Mouse (Mus musculus) left cerebral cortex, adult 11 months (tissue): ENCODE measurements around the gene Calcoco1.

Experiments used
- DNase-seq: peaks from one replicate; pipeline ENCODE4 v3.0.0; 2022; ENCODE audit warnings: low spot score

Calcoco1 gene

GRCm38 (mm10) chr15:102721980-102722475, at the start of gene Calcoco1:
Calcoco1 (minus strand) TSS chr15:102722178.
- DNase-seq: peak; percentile 94

GRCm38 (mm10) chr15:102770866-102771265, 48.9 kb upstream of the Calcoco1 start:
- no peak for DNase-seq

- DNase-seq: no peak
Observed at GRCm38 (mm10) chr15:102765207-102765606, 43.2 kb upstream of the Calcoco1 start.

- DNase-seq: peak; percentile 40
Observed at GRCm38 (mm10) chr15:102761745-102762378, 39.9 kb upstream of the Calcoco1 start.

GRCm38 (mm10) chr15:102757686-102758085, 35.7 kb upstream of the Calcoco1 start:
- DNase-seq: no peak

GRCm38 (mm10) chr15:102755053-102755452, 33.1 kb upstream of the Calcoco1 start:
- DNase-seq: no peak

GRCm38 (mm10) chr15:102754361-102754760, 32.4 kb upstream of the Calcoco1 start:
- no peak for DNase-seq

GRCm38 (mm10) chr15:102753170-102753569, 31.2 kb upstream of the Calcoco1 start:
- DNase-seq: no peak

GRCm38 (mm10) chr15:102752164-102752563, 30.2 kb upstream of the Calcoco1 start:
- no peak for DNase-seq

- DNase-seq: no peak
Observed at GRCm38 (mm10) chr15:102750241-102750640, 28.3 kb upstream of the Calcoco1 start.

- no peak for DNase-seq
Observed at GRCm38 (mm10) chr15:102749103-102749502, 27.1 kb upstream of the Calcoco1 start.

- DNase-seq: no peak
Observed at GRCm38 (mm10) chr15:102747853-102748252, 25.9 kb upstream of the Calcoco1 start.

GRCm38 (mm10) chr15:102747286-102747640, 25.3 kb upstream of the Calcoco1 start:
- DNase-seq: no peak

- DNase-seq: no peak
Observed at GRCm38 (mm10) chr15:102746488-102747285, 24.7 kb upstream of the Calcoco1 start.

GRCm38 (mm10) chr15:102746126-102746487, 24.1 kb upstream of the Calcoco1 start:
- no peak for DNase-seq

GRCm38 (mm10) chr15:102745387-102745786, 23.4 kb upstream of the Calcoco1 start:
- DNase-seq: no peak

- DNase-seq: no peak
Observed at GRCm38 (mm10) chr15:102744831-102745230, 22.9 kb upstream of the Calcoco1 start.

GRCm38 (mm10) chr15:102744416-102744815, 22.4 kb upstream of the Calcoco1 start:
- DNase-seq: no peak

GRCm38 (mm10) chr15:102743996-102744395, 22.0 kb upstream of the Calcoco1 start:
- DNase-seq: no peak

- no peak for DNase-seq
Observed at GRCm38 (mm10) chr15:102743196-102743595, 21.2 kb upstream of the Calcoco1 start.

GRCm38 (mm10) chr15:102742589-102742988, 20.6 kb upstream of the Calcoco1 start:
- DNase-seq: peak; percentile 87

- no peak for DNase-seq
Observed at GRCm38 (mm10) chr15:102739520-102740297, 17.7 kb upstream of the Calcoco1 start.

- DNase-seq: no peak
Observed at GRCm38 (mm10) chr15:102738434-102738833, 16.5 kb upstream of the Calcoco1 start.
